In genomic region chr13:63411310-63412022, GRCm38 (mm10) we compare ENCODE assay signal across 10 mouse cellular contexts.
DNase-seq lines count a peak whose midpoint lies in the region; ATAC-seq and TF ChIP-seq lines count a peak whose summit lies in the region.
"Had no signal": no experiment of that assay in that cellular context is flagged by ENCODE, and none has a peak within 500 bp of the region (broad histone marks: within the 10 kb centered on the region; RNA-seq: fewer than 3 reads in every experiment).

No protein-coding gene starts in this region.

- no peaks in the 10 kb centered on the region for H3K27me3 ChIP-seq in heart, embryonic 11.5 days (ENCODE audit: control insufficient read depth, insufficient read depth, low read length)
- no peaks in the 10 kb centered on the region for H3K27me3 ChIP-seq in midbrain, postnatal 0 days (ENCODE audit: insufficient read depth, low read length)
- H3K27me3 ChIP-seq in midbrain, embryonic 13.5 days = no peaks in the 10 kb centered on the region
- H3K27me3 ChIP-seq in intestine, embryonic 16.5 days (replicated peaks; ENCODE audit: control insufficient read depth, insufficient read depth, low read length) = no peaks in the 10 kb centered on the region
- H3K27me3 ChIP-seq in splenic B cell, adult 2 months (ENCODE audit: control insufficient read depth, insufficient read depth, low read length, poor library complexity, severe bottlenecking) = no peaks in the 10 kb centered on the region
- H3K27me3 ChIP-seq: hindbrain, embryonic 12.5 days had no signal

- no peaks in the 10 kb centered on the region for H3K36me3 ChIP-seq in heart, embryonic 11.5 days (ENCODE audit: control insufficient read depth, insufficient read depth, low read length)
- H3K36me3 ChIP-seq in midbrain, postnatal 0 days (ENCODE audit: insufficient read depth, low read length) = no peaks in the 10 kb centered on the region
- no peaks in the 10 kb centered on the region for H3K36me3 ChIP-seq in midbrain, embryonic 13.5 days
- H3K36me3 ChIP-seq in intestine, embryonic 16.5 days (ENCODE audit: control insufficient read depth, insufficient read depth, low read length) = no peaks in the 10 kb centered on the region
- no peaks in the 10 kb centered on the region for H3K36me3 ChIP-seq in splenic B cell, adult 2 months (ENCODE audit: control insufficient read depth, insufficient read depth, low read length, poor library complexity, severe bottlenecking)
- H3K36me3 ChIP-seq: hindbrain, embryonic 12.5 days had no signal

- H3K4me2 ChIP-seq in heart, embryonic 11.5 days = no peak overlapping the region
- H3K4me2 ChIP-seq in midbrain, postnatal 0 days (ENCODE audit: low read depth, low read length, poor library complexity, severe bottlenecking) = no peak overlapping the region
- no peak overlapping the region for H3K4me2 ChIP-seq in midbrain, embryonic 13.5 days (replicated peaks)
- H3K4me2 ChIP-seq in intestine, embryonic 16.5 days (ENCODE audit: low read depth, low read length) = no peak overlapping the region
- H3K4me2 ChIP-seq: hindbrain, embryonic 12.5 days had no signal

- no peak overlapping the region for H3K4me3 ChIP-seq in heart, embryonic 11.5 days (ENCODE audit: low read depth, low read length)
- no peak overlapping the region for H3K4me3 ChIP-seq in midbrain, postnatal 0 days (ENCODE audit: low read depth, low read length)
- H3K4me3 ChIP-seq in midbrain, embryonic 13.5 days (replicated peaks) = no peak overlapping the region
- no peak overlapping the region for H3K4me3 ChIP-seq in intestine, embryonic 16.5 days (ENCODE audit: low read length)
- H3K4me3 ChIP-seq: hindbrain, embryonic 12.5 days had no signal

- peak; percentile 36 for TF ChIP-seq CTCF in midbrain, postnatal 0 days (IDR thresholded peaks at IDR 0.05)

- WGBS in heart, embryonic 11.5 days (ENCODE audit: insufficient replicate concordance) = 44% methylated on average over 4 of the region's 4 CpGs
- 78% methylated on average over 4 of the region's 4 CpGs for WGBS in midbrain, postnatal 0 days
- 72% methylated on average over 4 of the region's 4 CpGs for WGBS in midbrain, embryonic 13.5 days
- WGBS in intestine, embryonic 16.5 days = 50% methylated on average over 4 of the region's 4 CpGs

- H3K27ac ChIP-seq in heart, embryonic 11.5 days (ENCODE audit: low read depth, low read length) = 0 out of 2 replicates have a peak overlapping the region, but pooled peaks have one; percentile 18
- H3K27ac ChIP-seq in midbrain, postnatal 0 days (ENCODE audit: low read depth, low read length) = no peak overlapping the region
- no peak overlapping the region for H3K27ac ChIP-seq in midbrain, embryonic 13.5 days
- H3K27ac ChIP-seq in intestine, embryonic 16.5 days (ENCODE audit: low read length) = 0 out of 2 replicates have a peak overlapping the region, but pooled peaks have one; percentile 8
- H3K27ac ChIP-seq: hindbrain, embryonic 12.5 days had no signal

- H3K9me3 ChIP-seq in heart, embryonic 11.5 days (replicated peaks; ENCODE audit: control insufficient read depth, low read length) = no peaks in the 10 kb centered on the region
- H3K9me3 ChIP-seq in midbrain, postnatal 0 days (ENCODE audit: low read length) = no peaks in the 10 kb centered on the region
- H3K9me3 ChIP-seq in midbrain, embryonic 13.5 days = no peaks in the 10 kb centered on the region
- H3K9me3 ChIP-seq in intestine, embryonic 16.5 days (ENCODE audit: control insufficient read depth, low read length) = no peaks in the 10 kb centered on the region
- H3K9me3 ChIP-seq: hindbrain, embryonic 12.5 days had no signal

- intact Hi-C loops in heart, postnatal 14 days (cut with DNase I) = no loop called here

- H3K9ac ChIP-seq in heart, embryonic 11.5 days (ENCODE audit: low read depth, low read length) = no peak overlapping the region
- 0 out of 2 replicates have a peak overlapping the region, but pooled peaks have one; percentile 8 for H3K9ac ChIP-seq in midbrain, postnatal 0 days (replicated peaks; ENCODE audit: low read length, poor library complexity, severe bottlenecking)
- H3K9ac ChIP-seq in midbrain, embryonic 13.5 days (replicated peaks) = no peak overlapping the region
- no peak overlapping the region for H3K9ac ChIP-seq in intestine, embryonic 16.5 days (ENCODE audit: low read depth, low read length)
- H3K9ac ChIP-seq: hindbrain, embryonic 12.5 days had no signal

- DNase-seq in heart, postnatal 14 days = no peak
- no peak for DNase-seq in midbrain, postnatal 0 days (ENCODE audit: low spot score)
- peak; percentile 20 for DNase-seq in splenic B cell, adult 2 months (ENCODE audit: low read depth, low spot score)
- DNase-seq in embryo, embryonic 10.5 days (ENCODE audit: low spot score) = no peak
- DNase-seq in left cerebral cortex, adult 11 months (ENCODE audit: low spot score) = no peak
- DNase-seq: adrenal gland, postnatal 14 days had no signal

- peaks cover 11% of the 10 kb centered on the region for H3K4me1 ChIP-seq in heart, embryonic 11.5 days (ENCODE audit: control insufficient read depth, insufficient read depth, low read length)
- H3K4me1 ChIP-seq in midbrain, postnatal 0 days (ENCODE audit: insufficient read depth, low read length) = no peaks in the 10 kb centered on the region
- H3K4me1 ChIP-seq in midbrain, embryonic 13.5 days (replicated peaks) = no peaks in the 10 kb centered on the region; the same call in 1 of the 2 replicates
- 0 out of 2 replicates have a peak, but pooled peaks cover 7% of the 10 kb centered on the region for H3K4me1 ChIP-seq in intestine, embryonic 16.5 days (ENCODE audit: control insufficient read depth, insufficient read depth, low read length)
- H3K4me1 ChIP-seq: hindbrain, embryonic 12.5 days had no signal

- no peak for ATAC-seq in heart, embryonic 11.5 days (replicated peaks; ENCODE audit: insufficient number of reproducible peaks, low FRiP score, low TSS enrichment)
- no peak for ATAC-seq in midbrain, postnatal 0 days (ENCODE audit: low FRiP score)
- ATAC-seq in midbrain, embryonic 13.5 days = no peak
- ATAC-seq in intestine, embryonic 16.5 days = no peak

Comparison
In these comparisons a context has a peak if more than half of its experiments do, and no peak if none do; other contexts are left out.
1. H3K27ac ChIP-seq: peak in heart, embryonic 11.5 days (single experiment) and intestine, embryonic 16.5 days (single experiment); none in midbrain, postnatal 0 days (single experiment) and midbrain, embryonic 13.5 days (single experiment).